Mouse (Mus musculus): ENCODE data around the gene Stac3.

Stac3 gene

DNA sequence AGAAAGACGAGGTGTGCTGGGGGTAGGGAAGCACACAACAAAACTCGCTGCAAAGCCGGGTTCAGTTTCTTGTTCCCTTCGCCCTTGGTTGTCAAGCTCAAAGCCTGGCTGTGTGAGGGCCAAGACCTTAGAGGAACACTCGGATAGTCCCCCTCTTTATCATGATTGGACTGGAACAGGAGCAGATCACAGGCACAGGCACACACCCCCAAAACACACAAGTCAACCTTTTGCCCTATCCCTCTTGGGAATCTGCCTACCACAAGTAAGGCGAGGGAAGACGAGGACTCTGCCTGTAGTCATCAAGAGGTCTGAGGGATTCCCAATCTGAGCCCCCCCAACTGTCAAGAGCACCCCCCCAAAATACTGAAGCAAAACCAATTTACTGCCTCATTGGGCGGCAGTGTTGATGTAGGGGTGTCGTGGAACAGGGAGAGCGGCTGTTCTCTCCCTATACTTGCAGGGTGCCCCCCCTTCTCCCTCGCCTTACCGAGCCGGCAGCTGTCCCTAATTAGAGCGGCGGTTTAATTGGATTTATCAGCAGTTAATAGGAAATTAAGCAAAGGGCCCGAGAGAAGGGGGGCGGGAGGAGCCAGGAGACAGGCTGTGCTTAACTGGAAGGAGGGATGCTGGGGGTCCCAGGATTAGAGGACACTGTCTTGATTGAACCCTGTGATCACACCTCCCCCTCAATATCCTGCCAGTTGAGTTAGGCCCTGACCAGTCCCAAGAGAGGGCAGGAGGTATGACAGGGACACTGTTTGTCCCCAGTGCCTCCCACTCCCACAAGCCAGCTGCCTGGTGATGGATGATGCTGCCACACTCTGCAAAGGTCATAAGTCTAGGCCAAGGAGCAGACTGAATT lies 8.6 kb downstream of the Stac3 start:
- DNase-seq: peak; percentile 64 to 73

DNA sequence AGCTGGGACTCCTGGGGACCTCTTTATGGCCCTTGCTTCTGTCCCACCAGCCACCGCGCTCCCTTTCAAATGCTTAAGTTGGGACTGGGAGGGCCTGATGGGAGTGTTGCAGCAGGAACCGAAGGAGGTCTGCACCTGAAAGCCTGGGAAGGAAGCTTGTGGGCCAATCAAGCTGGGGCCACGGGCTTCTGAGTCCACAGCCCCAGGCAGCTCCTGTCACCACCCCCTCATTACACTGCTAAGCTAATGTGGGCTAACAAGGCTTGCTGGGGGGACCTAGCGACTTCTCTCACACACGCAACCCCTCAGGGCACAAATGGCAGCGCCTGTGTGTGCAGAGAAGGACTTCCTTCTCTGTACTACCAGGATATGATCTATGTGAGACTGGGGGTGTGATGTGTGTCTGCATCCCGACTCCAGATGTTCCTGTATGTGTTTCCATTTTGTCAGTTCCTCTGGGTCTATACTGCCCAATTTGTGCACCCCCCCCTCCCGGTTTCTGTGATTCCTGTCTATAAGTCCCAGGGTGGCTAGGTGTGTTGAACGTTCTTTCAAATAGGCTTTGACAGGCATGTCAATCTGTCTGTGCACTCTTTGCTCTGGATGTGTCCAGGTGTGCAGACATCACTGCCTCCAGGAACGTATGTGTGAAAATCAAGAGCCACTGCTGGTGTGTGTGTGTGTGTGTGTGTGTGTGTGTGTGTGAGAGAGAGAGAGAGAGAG lies 9.6 kb downstream of the Stac3 start:
- DNase-seq: no peak

DNA sequence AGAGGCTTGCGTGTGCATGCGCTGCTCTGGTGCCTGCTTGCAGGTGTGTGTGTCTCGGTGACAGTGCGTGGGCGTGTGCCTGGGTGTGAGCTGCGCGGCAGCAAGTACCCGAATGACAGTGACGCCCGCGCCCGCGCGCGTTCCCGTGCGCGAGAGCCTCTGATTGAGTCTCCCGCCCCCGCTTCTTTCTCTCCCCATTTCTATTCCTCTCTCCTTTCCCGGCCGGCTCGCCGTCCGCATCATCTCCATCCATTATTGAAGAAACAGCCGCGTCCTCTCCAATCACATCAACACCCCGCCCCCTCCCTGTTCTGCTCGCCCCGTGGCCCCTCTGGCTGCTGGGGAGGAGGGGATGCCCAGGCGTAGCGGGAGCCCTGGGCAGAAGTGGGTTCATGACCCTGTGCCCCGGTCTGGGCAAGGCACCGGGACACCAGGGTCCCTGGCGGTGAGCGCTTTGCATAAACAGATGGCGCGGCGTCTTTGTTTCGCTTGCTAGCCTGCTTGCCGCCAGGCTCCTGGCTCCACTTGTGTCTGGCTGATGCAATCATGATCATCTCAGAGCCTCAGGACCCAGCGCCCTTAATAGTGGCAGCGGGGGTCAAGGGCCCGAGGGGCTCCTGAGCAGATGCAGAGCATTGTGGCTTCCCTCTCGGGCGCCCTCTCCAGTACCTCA lies 10.3 kb downstream of the Stac3 start:
- peak; percentile 91 for DNase-seq

DNA sequence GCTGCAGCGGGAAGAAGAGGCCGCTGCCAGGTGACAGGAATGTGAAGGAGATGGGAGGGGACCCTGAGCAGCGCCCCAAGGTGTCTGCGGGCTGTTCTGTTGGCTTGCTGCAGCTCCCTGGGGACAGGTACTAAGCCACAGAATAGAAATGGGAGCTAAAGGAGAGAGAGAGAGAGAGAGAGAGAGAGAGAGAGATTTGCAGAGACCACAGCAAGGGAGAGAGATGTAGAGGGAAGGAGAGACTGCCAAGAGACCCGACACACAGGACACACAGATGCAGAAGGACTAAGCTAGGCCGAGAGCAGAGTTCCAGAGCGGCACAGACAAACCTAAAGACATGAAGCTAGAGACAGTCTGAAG lies 10.8 kb downstream of the Stac3 start:
- no peak for DNase-seq

DNA sequence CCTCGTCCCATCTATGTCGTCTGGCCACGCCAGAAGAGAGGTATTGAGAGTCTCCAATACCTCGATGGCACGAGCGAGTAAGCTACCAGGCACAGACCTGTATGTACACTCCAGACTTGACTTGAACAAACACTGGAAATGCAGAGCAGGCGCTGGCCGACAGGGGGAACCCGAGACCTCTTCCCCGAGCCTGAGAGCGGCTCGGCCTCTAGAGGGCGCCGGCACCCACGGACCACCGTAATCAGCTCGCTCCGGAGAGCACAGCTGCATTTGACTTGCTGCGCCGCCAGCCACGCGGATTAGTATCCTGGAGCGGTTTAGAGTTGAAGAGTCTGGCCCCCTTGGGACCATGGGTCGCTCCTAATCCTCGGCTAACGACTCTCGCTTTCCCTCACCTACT lies 11.3 kb downstream of the Stac3 start:
- peak; percentile 98 for DNase-seq

DNA sequence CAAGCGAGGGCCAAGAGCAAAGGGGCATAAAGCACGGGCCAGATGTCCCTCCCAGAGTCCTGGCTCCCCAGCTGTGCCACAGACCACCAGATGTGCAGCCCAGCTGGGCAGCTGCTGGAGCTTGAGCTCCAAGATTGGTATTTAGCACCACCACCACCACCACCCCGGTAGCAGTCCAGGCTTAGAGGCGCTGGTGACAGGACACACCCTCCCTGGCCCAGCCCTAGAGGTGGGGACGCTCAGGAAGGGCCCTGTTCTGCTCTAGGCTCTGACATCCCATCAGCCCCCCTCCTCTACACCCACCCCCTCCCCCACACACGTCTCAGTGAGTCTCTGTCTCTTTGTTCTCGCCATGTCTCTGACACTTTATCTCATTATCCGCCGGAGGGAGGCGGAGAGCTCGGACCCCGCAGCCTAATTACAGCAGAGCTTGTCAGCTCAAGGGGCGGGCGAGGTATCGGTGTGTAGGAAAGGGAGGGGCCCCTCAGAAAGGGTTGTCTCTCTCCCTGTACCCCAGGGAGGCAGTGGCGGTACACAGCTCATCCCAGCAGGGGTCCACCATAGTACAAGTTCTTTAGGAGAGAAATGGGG lies 12.1 kb downstream of the Stac3 start:
- peak in 1 of 2 experiments; percentile 61 for DNase-seq

DNA sequence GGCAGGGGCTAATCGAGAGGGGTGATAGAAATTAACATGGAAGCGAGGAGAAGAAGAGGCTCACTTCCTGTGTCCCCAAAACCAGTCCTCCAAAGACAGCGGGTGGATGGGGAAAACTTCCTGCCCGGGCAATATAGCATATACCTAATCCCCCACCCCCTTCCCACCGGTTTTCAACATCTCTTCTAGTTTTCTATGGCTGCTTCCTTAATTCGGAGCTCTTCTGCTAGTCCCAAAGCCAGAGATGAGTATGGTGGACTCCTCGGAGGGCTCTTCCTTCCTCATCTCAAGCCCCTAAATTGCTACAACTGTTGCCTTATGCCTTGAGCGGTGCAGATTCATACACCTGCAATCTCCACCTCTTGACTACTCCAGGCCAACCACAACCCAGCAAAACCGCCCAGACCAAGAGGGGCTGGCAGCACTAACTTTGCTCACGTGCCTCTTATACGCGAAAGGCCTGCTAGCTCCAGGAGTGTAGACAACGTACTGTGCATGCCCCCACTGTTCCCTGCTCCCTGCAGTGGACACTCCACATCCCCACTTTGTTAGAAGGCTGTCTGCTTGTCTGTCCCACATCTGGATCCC lies 12.7 kb downstream of the Stac3 start:
- DNase-seq: peak in 1 of 2 experiments; percentile 10

DNA sequence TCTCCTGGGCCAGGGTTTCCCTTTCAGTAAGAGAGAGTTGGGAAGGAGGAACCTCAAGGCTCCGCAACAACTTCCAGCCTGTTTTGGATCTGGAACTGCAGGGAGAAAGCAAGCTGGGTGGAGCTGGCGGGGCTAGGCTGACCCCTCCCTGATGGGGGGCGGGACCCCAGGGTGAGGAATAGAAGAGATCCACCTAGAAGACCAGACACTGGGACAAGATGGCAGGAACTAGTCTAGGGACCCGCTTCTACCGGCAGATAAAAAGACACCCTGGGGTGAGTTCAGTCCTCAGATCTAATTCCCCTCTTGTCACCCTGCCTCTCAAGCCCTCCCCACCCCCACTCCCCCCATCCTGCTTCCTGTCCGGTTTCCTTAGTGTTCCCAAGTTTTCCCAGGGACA lies 13.3 kb downstream of the Stac3 start, which contains the start of gene Ndufa4l2:
Gene Ndufa4l2, plus strand, starts transcription at position 204 of the 400 bp plus-strand sequence.
- peak in 1 of 2 experiments; percentile 27 for DNase-seq

DNA sequence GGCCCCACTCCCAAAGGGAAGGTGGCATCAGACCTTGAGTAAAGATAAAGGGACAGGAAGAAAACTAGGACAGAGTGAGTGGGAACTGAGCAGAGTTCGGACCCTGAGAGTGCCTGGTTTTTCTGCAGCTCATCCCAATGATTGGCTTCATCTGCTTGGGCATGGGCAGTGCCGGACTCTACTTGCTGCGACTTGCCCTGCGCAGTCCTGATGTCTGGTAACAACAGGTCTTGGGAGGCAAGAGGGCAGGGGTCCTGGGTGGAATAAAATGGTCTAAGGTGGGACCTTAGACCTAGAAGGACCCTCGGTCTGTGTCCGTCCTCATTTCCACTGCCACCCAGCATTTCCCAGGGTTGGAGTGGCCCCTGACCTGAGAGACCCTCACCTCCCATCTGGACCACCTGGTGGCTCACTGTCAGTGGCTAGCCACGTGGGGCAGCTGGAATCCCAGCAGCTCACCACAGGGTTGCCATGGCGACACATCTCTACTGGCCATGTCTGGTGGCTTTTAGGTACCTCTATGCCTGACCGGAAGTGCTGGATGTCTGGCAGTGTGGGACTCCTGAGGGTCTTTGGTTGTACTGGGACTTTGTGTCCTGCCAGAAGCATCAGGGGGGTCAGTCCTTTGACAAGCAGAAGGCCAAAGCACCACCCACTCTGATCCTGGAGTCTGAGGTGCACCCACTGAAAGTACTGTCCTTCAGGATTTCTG lies 13.9 kb downstream of the Stac3 start:
- no peak for DNase-seq

DNA sequence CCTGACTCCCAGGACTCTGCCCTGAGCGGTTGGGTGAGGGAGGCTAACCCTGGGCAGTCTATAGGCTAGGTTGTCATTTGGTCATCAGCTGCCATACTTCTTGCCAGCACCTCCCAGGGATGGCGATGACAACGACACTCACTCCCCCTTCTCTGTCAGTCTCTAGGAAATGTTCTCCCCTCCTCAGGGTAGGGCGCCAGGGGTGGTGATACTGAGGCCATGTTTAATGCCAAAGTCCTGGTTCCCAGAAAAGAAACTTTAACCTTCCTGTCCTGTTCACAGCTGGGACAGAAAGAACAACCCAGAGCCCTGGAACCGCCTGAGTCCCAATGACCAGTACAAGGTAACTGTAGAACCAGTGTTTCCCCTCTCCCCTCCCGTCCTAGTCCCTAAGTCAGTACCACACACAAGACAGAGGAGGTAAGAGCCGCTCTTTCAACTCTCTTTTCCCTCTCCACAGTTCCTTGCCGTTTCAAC lies 14.5 kb downstream of the Stac3 start:
- DNase-seq: no peak

DNA sequence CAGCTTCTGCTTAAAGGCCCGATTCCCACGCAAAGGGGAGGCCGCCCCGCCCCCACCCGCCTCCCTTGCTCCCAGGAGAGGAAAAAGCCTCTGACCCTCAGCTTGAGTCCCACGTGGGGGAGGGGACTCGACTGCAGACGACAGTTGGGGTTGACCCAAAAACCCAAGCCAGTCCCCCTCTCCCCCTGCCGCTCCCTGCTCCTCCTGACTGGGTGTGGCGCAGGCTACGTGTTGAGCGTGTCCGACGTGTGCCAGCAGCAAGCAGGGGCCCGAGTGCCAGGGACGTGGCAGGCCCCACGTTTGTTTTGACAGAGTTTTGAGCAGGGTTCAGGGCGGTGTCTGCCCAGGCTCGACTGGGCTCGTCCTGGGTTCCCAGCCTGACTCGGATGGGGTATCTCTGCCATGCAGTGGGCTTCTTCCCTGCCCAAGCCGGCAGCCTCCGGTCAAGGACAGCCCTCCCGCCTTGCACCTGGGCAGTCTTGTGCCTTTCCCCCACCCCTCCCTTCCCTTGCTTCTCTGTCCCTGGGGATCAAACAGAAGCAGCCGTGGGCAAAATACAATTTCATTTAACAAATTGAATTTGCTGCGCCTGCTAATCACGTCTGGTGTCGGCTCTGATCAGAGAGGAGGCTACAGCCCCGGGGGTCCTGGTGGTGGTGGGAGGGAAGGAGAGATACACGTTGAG lies 15.2 kb downstream of the Stac3 start:
- DNase-seq: no peak

DNA sequence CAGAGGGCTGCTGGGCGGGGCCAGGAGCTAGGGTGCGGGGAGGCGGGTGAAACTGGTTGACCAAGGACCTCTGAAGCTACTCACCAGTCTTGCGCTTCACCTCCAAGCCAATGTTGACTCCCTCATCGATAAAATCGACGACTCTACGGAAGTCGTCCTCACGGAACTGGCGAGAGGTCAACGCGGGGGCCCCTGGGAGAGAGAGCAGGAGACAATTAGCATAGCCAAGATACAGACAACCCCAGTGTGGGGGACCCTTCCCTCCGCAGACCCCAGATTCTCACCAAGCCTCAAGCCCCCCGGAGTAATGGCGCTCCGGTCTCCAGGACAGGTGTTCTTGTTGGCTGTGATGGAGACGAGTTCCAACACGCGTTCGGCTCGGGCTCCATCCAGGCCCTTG lies 16.5 kb downstream of the Stac3 start:
- no peak for DNase-seq

DNA sequence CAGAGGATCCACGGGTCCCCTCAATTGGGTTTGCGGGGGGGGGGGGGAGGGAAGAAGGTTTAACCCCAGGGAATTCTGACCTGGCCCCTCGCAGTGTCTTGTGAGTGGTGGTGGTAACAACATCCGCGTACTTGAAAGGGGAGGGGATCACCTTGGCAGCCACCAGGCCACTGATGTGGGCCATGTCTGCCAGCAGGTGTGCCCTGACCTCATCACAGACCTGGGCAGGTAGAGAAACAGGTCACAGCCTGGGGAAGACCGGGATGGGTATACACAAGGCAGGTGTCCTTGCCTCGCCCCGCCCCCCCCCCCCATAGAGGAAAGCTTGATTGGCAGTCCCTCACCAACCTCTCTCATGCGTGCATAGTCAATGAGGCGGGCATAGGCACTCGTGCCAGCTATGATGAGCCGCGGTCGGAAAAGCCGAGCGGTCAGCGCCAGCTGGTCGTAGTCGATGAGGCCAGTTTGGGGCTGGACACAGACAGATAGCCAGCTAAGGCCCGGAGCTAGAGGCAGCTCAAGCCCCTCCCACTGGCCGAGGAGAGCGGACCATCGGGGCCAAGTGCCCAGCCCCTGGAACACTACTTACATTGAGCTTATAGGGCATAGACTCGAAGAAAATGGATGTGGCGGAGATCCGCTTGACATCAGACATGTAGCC lies 17.7 kb downstream of the Stac3 start:
- DNase-seq: peak in 1 of 2 experiments; percentile 57

DNA sequence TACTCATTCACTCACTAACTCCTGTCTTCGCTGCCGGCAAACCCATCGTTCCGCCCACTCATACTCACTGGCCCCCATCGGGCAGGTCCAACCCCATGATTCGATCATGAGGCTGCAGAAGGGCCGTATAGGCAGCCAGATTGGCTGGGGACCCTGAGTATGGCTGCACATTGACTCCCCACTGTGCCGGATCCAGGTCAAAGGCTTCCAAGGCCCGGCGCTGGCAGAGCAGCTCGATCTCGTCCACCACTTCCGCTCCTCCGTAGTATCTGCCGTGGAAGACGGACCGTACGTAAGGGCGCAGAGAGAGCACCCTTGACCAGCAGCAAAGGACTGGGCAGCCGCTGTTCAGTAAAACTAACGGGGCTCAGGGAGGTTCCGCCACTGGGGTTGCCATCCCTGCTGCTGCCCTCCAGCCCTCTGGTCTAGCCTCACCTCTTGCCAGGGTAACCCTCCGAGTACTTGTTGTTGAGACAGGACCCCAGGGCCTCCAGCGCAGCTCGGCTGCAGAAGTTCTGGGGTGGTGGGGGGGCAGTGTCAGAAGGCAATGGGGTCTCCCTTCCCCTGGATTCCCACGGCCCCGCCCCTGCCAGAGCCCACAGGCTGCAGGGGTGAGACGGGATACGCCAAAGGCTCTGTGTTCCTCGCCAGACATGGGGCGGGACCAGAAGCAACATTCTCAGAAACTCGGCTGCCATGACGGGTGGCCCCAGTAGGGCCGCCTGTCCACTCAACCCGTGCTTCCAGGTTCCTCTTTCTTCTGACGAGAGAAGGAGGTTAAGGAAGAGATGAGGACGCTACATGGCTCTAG lies 18.6 kb downstream of the Stac3 start:
- DNase-seq: no peak

DNA sequence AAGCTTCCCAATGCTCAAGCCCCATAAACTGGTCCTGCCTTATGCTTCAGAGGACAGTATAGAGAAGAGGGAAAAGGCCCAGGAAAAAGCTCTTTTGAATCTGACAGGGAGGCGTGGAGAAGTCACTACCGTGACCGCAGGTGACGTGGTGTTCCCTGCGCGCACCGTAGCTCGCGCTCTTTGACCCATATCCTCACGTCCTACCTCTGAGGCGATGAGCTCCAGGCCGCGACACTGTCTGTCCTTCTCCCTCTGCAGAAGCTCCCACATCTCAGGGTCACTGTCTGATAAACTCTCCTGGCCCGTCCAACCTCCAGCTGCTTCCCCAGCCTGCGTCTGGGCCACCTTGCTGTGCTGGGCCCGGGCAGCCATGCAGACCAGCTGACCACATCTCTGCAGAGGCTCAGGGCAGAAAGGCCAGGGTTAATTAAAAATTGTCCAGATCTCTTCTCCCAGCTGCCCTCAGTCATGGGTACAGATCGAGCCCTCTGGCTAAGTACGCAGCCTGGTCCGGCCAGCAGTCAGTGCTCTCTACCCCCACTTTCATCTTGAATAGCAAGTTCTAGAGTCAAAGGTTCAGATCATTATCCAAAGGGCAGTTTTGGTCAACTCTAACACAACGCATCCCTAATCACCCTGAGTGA lies 19.4 kb downstream of the Stac3 start:
- no peak for DNase-seq

DNA sequence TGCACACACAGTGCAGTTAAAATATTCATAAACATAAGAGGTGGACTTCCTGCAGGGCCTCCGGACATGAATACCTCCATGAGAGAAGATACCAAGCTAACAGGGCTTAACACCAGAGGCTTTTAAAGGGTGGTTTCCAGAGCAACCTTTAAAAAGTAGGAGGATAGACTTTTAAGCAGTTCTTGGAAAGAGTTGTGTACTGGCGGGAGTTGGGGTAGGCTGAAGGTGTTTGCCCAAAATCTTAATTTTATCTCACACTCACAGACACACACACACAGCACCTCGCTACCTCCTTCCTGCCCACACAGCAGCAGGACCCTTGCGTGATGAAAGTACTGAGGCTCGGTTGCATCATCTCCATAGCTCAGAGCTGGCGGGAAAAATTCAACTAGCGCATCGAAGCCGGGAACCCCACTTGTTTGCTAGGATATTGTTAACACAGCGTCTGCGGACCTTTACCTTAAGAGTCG lies 20.2 kb downstream of the Stac3 start:
- no peak for DNase-seq

DNA sequence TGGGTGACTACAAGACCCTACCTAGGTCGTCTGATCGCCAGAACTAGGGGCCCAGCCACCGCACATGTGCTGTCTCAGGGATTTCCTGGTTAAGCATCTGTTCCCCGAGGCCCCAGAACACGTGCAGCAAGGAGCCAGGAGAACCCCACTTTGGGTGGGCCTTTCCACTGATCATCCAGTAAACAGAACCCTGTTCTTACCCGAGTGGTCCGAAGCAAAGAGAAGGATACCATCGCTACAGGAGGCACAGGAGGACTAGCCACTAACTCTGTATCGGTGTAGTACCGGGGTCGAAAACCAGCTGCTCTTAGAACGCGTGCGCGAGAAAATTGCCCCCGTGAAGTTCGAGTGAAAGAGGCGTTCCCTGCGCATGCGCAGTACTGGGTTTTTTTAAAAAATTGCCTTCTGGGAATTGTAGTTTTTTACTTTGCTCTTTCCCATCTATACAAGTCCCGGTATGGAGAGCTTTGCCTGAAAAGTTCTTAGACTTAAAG lies 20.6 kb downstream of the Stac3 start, which contains the start of gene Shmt2:
Gene Shmt2, minus strand, starts transcription at position 357 of the 494 bp plus-strand sequence.
- DNase-seq: peak; percentile 92 to 93

DNA sequence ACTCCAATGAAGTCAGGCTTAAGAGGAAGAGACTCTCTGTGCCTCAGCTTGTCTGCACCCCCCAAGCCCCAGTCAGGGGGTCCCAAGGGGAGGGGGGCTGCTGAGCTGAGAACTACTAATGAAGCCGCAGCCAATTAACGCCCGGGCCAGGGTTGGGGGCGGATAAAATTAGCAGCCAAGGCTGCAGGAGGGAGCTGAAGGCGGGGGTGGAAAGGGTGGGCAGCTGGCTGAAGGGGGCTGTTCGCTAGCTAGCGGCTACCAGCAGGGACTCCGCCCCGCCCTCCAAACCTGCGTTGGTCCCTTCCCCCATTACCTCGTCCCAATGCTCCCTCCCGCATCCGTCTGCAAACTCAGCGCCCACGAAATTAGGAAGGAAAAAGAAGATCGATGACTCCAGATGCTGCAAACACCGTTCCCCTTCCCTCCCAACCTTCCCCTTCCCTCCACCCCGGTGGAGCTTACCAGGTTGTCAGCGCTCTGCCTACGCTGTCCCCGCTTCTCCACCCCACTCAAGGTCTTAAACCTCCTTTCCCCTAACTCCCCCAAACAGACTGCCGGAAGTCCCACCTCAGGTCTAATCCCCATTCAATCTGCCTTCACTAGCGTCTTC lies 23.3 kb downstream of the Stac3 start:
- DNase-seq: no peak
